Mouse (Mus musculus) induced T-regulatory cell, adult 2 months (primary cell): ENCODE measurements around the gene Samd4b.
"Not testable (repeated sequence)": the region's sequence is repeated elsewhere in the genome, so short reads cannot be mapped to it uniquely, and the experiment has no call there.

Source experiments
- DNase-seq: peaks from one replicate; pipeline ENCODE4 v3.0.0-alpha.2; 2012; ENCODE audit warnings: low read depth

Samd4b gene

DNA sequence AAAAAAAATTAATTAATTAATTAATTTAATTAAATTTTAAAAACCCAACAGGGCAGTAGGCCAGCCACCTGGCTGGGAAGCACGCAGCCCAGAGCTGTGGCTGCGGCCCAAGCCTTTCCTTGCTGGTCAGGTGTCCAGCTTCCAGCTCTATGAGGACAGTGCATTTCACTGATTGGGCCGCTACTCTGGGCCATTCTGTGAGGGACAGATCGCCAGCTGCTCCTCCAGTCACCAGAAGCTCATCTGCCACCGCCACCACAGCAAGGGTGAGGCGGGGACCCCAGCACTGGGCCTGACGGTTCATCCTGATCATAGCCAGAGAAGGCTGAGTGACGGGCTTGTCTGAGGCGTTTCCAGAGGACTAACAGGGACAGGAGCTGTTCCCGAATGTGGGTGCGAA is 36.0 kb downstream of the Samd4b start:
- no peak for DNase-seq

DNA sequence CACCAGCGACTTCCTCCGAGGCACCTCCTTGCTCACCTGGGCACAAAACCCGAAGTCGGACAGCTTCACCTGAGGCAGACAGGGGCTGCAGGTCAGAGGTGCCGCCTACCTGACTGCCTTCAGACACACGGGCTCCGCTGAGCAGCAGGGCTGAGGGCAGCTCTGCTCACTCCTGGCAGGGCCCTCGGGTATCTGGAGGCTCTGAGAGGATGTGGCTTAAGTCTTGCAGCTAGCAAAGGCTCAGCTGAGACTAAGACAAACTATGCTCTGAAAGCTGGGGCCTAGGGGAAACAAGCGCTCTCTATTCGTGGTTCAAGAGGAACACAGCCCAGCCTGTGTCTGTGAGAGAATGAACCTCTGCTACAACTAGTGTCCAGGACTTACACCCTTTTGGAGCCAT is 37.1 kb downstream of the Samd4b start:
- DNase-seq = no peak

DNA sequence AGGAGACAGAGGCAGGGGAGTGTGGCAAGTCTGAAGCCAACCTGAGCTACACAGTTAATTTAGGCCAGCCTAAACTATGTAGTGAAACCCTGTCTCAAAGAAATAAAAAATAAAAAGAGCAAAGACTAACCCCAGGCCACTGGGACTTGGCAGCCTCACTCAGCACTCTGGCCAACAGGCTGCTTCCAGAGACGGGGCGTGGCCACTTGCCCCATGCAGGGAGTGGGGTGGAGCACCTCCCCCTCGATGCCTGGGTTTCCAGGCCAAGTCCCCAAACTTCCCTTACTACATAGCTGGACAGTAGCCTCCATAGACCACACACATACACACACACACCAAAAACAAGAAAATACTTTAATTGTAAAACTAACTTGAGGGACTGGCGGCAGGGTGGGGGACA is 39.5 kb downstream of the Samd4b start:
- no peak for DNase-seq

DNA sequence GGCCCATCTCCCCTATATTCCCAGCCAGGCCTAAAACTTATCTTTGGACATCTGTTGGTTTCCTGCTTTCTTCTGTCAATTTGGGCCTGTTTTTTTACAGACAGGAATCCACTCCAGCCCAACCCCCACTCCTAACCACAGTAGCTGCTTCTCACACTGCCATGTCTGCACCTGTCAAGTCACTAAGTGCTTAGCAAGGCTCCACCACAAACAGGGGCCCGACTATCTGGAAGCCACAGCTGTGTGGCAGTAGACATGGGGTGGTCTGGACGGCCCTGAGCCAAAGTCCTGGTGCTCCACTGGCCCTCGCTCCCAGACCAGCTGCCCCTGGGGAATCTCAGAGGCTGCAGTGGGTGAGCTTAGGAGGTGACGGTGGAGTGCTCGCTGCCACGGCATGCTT is 40.2 kb downstream of the Samd4b start:
- DNase-seq = no peak

DNA sequence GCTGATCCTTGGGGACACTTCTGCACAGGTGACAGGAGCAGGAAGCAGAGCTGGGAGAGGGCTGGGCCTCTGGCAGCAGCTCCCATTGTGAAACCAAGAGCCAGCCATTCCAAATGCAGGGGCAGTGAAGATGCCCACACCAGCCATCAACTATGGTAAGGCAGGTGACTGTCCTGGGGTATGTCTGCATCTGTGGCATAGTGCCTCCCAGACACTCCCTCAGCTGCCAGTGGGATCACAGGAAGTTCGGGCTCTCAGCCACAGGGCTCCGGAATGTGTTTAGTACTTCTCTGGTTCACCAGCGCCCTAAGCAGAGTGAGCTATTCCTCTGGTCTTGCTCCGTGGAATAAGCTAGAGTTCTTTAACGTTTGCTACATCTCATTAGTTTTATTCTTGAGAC is 40.9 kb downstream of the Samd4b start:
- no peak for DNase-seq

- DNase-seq = no peak
These were observed 41.9 kb downstream of the Samd4b start for GRCm38 (mm10) chr7:28555939-28556535.

DNA sequence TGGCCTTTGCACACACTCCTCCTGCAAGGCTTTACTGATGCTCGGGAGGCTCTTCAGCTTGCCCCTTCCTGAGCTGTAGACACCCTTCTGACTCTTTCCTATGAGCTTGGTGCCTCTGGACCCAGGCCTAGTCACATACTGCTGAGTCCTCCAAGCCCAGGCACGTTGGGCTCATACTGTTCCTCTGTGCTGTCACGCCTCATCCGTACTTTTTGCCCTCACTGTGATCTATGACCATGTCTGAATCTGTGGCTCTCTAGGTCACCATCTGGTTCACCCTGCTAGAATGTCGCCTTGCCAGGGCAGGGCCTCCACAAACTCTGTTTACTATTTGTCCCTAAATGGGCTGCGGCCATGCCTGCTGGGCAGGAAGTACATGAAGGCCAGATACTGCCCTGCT is 44.9 kb downstream of the Samd4b start:
- no peak for DNase-seq

GRCm38 (mm10) chr7:28547628-28548027 is 50.3 kb downstream of the Samd4b start:
- DNase-seq = no peak

DNA sequence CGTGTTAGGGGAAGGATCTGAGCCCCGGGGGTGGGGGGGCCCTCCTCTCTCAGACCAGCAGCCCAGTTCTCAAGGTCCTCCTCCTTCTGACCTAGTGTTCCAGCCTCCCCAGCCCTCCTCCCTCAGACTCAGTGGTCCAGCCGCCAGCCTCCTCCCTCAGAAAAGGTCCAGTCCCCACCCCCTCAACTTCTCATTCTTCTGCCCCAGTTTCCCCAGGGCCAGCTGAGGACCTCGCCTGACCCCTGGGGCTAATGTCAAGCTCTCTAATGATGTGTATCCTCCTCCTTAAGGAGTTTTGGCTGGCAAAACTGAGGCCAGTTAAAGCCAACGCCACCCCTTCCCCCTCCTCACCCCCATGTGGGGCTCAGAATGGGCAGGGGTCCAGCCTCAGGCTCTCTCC is 50.8 kb downstream of the Samd4b start, which contains the start of gene Nccrp1:
Nccrp1 (minus strand) TSS at position 101 of the 400 bp plus-strand sequence.
- DNase-seq = no peak

GRCm38 (mm10) chr7:28546649-28547048 is 51.3 kb downstream of the Samd4b start:
- no peak for DNase-seq

GRCm38 (mm10) chr7:28545891-28546210 is 52.1 kb downstream of the Samd4b start:
- no peak for DNase-seq

DNA sequence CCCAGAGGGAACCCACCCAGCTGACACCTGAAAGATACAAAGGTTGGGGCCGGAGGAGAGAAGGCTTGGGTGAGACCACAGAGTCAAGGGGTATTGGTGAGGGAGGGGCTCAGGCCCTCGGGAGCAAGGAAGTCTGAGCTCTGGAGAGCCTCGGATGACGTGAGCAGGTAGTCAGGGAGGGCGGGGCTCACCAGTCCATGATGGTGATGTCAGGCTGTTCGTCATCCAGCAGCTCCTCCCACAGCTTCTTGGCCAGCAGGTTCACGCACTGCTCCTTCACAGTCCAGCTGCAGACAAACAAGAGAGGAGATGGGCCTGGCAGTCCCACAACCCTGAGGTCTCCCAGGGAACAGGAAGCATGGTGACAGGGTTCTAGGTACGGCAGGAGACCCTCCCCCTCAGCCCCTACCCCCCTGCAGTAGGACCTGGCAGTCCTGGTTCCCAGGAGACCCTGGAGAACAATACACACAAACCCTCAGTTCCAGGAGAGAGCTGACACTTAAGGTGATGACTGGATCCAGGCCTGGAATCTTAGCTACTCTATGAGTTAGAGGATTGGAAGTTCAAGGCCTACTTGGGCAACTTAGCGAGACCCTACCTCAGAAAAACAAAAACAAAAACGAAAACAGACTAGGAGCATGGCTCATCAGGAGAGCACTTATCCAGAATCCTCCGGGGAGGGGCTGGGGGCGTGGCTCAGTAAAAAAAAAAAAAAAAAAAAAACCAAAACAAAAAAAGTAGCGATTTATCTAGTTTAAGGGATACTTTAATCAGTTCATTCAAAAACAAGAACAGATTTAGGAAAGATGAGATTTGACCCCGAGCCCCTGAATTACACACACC is 52.7 kb downstream of the Samd4b start:
- peak; percentile 42 for DNase-seq

- DNase-seq = no peak
These were observed 53.8 kb downstream of the Samd4b start for GRCm38 (mm10) chr7:28544051-28544601.

DNA sequence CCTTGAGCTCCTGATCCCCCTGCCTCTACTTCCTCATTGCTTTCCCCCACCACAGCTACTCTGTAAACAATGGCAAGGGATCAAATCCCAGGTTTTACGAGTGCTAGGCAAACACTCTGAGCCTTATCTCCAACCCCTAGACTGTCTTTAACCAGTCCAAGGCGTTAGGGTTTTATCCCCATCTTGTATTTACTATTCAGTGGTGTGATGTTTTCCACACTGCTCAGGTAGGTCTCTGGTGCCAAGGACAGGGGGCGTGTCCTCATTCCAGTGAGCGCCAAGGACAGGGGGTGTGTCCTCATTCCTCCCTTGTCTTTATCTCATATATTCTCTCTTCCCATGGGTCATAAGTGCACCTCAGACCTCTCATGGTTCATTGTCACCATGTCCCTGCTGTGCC is 57.4 kb downstream of the Samd4b start, which contains the start of gene Sycn:
Sycn (plus strand) TSS at position 360 of the 400 bp plus-strand sequence.
- DNase-seq = no peak

- not testable (repeated sequence) for DNase-seq
These were observed 59.1 kb downstream of the Samd4b start for GRCm38 (mm10) chr7:28538886-28539285.

DNA sequence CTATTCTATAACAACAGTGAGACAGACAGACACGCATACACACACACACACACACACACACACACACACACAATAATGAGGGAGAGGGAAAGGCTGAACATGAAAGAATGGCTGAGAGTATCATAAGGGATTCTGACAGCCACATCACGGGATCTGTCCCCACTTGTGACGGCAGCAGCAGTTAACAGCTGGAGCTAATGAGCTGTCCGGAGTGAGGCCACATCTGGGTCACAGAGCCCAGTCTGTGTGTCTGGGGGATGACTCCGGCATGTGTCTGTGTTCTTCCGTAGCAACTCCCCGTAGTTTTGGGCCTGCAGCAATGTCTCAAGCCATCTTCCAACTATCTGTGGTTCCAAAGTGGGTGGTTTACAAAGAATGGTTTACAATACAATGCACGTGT is 65.9 kb downstream of the Samd4b start:
- no peak for DNase-seq

DNA sequence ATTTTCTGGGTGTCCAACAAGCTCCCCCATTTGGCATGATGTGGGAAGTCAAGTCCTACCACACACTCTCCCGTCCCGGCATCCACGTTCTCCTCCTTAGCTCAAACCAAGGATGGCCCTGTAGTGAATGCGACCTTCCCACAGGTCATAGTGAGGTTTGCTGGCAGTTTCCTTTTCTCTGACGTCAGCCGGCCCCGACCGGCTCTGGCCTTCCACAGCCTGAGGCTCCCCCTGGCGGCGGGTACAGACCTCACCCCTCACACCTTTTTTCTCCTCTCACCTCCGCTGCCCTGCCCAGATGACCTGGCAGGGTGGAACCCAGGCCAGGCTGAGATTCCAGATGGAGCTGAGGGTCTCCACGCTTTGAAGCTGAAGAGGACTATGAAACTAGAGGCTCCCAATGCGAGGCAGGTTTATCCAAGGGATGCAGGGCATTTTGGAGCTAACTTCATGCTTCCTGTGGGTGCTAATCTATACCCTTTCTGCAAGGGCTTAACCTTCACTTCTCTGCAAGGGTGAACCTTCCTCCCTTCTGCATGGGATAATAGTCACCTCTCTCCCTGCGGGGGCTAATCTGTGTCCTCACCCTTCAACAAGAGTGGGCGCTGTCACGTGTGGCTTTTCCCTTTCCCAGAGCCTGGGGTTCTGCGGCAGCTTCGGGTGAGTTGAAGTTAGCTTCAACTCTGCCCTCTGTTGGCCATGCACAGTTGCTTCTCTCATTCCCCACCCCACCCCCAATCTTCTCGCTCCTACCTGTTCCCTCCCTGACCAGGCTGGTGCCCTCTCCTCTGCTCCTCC is 69.8 kb downstream of the Samd4b start:
- peak; percentile 94 for DNase-seq

- DNase-seq = not testable (repeated sequence)
These were observed 75.4 kb downstream of the Samd4b start, which contains the start of gene Ifnl3 for GRCm38 (mm10) chr7:28522536-28522935. Ifnl3 (plus strand) TSS chr7:28522836.

- no peak for DNase-seq
These were observed 86.5 kb downstream of the Samd4b start for GRCm38 (mm10) chr7:28511441-28511840.

GRCm38 (mm10) chr7:28510405-28510974 is 87.5 kb downstream of the Samd4b start, which contains the start of gene Ifnl2:
Ifnl2 (minus strand) TSS chr7:28510455.
- not testable (repeated sequence) for DNase-seq

- not testable (repeated sequence) for DNase-seq
These were observed 88.8 kb downstream of the Samd4b start for GRCm38 (mm10) chr7:28509121-28509520.

DNA sequence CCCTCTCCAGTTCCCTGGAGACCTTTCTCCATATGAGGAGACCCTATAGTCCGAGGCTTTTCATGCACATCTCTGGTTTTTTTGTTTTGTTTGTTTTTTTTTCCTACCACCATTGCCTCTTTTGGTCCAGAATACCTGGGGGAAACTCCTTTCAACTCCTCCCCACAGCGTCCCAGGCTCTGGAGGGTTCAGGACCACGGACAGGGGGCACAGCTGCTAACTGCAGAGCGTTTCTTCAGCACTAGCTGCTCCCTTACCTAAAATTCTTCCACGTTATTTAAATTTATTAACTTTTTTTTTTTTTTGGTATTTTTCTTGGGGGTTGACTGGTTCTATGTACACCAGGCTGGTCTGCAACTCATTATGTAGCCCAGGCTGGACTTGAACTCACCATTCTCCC is 92.4 kb downstream of the Samd4b start:
- DNase-seq = peak; percentile 29
